Mouse (Mus musculus) stomach, postnatal 0 days (tissue): ENCODE measurements around the gene Cdk20.

ENCODE experiments used
- CTCF ChIP-seq: IDR thresholded peaks from 2 replicates; pipeline ENCODE4 v1.5.1; 2016; ENCODE audit warnings: antibody characterized with exemption, low read depth, mild to moderate bottlenecking, moderate library complexity
- EP300 ChIP-seq: optimal IDR thresholded peaks from 2 replicates; pipeline ENCODE3; 2016; ENCODE audit warnings: antibody characterized with exemption

DNA sequence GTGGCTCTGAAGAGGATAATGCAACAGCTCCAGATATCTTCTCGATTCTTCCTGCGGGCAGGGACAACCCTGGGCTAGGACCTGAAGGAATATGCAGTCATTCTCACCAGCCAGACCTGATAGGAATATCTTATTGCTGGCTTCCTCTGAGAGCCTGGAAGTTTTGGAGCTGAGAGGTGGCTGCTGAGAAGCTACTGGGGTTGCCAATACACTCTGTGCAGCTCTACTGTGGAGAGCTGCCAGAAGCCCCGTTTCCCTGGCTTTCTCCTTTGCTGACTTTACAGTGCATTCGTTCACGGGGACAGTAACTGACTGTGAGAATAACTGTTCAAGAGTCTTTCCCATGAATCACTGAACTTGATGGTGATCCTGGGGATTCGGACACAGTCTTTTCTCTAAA lies 26.6 kb upstream of the Cdk20 start:
- no peak for TF ChIP-seq CTCF
- TF ChIP-seq EP300 = no peak
